Mouse (Mus musculus) thymus, postnatal 36 days (tissue): ENCODE results near the gene Prn.

Experiments used
- DNase-seq, 2 experiments: peaks; one replicate each; pipeline ENCODE4 v3.0.0; 2022; ENCODE audit warnings: mixed read lengths in 2 of 2

Prn gene

GRCm38 (mm10) chr2:131909683-131910572 is at the start of gene Prn, which contains the start of gene Prnp:
Prn (plus strand) TSS chr2:131909957.
Prnp (plus strand) TSS chr2:131909928.
- peak; percentile 90 to 91 for DNase-seq

- DNase-seq = no peak
These were observed 47.0 kb upstream of the Prn start for GRCm38 (mm10) chr2:131862617-131863275.

- no peak for DNase-seq
These were observed 46.3 kb upstream of the Prn start for GRCm38 (mm10) chr2:131863472-131863871.

- no peak for DNase-seq
These were observed 45.4 kb upstream of the Prn start for GRCm38 (mm10) chr2:131864262-131864796.

- DNase-seq = no peak
These were observed 43.1 kb upstream of the Prn start for GRCm38 (mm10) chr2:131866676-131867075.

GRCm38 (mm10) chr2:131868983-131869382 is 40.8 kb upstream of the Prn start:
- DNase-seq = no peak

- no peak for DNase-seq
These were observed 36.4 kb upstream of the Prn start for GRCm38 (mm10) chr2:131873376-131873775.

GRCm38 (mm10) chr2:131876551-131877265 is 33.0 kb upstream of the Prn start:
- no peak for DNase-seq

GRCm38 (mm10) chr2:131881766-131882165 is 28.0 kb upstream of the Prn start:
- DNase-seq = no peak

- DNase-seq = no peak
These were observed 26.6 kb upstream of the Prn start for GRCm38 (mm10) chr2:131883136-131883535.

GRCm38 (mm10) chr2:131886503-131887160 is 23.1 kb upstream of the Prn start:
- DNase-seq = peak; percentile 18 to 36

GRCm38 (mm10) chr2:131888233-131888632 is 21.5 kb upstream of the Prn start:
- peak in 1 of 2 experiments; percentile 13 for DNase-seq

- DNase-seq = no peak
These were observed 17.2 kb upstream of the Prn start for GRCm38 (mm10) chr2:131892534-131892933.

- DNase-seq = no peak
These were observed 14.7 kb upstream of the Prn start for GRCm38 (mm10) chr2:131895106-131895505.

- DNase-seq = no peak
These were observed 13.7 kb upstream of the Prn start for GRCm38 (mm10) chr2:131896011-131896410.

- DNase-seq = no peak
These were observed 12.2 kb upstream of the Prn start for GRCm38 (mm10) chr2:131897336-131898109.

- no peak for DNase-seq
These were observed 7.3 kb upstream of the Prn start for GRCm38 (mm10) chr2:131902423-131902822.

GRCm38 (mm10) chr2:131902867-131903266 is 6.9 kb upstream of the Prn start:
- DNase-seq = peak in 1 of 2 experiments; percentile 17

- DNase-seq = no peak
These were observed 4.7 kb upstream of the Prn start for GRCm38 (mm10) chr2:131905025-131905424.

GRCm38 (mm10) chr2:131905776-131906175 is 4.0 kb upstream of the Prn start:
- DNase-seq = no peak

GRCm38 (mm10) chr2:131906266-131906665 is 3.5 kb upstream of the Prn start:
- no peak for DNase-seq

GRCm38 (mm10) chr2:131906846-131907245 is 2.9 kb upstream of the Prn start:
- no peak for DNase-seq
